Mouse (Mus musculus) hematopoietic multipotent progenitor cell, adult 10-12 weeks (in vitro differentiated cells): ENCODE measurements around the gene Rpusd1. TPM values are rescaled to one million over a fixed set of nuclear protein-coding genes. Genes with fewer than 3 reads are reported as not detected.

Experiments
- polyA plus RNA-seq: library from polyadenylated mRNA; stranded (reverse); fragments of >175 nt; gene quantifications from 2 replicates; pipeline ENCODE4 v1.2.3, GENCODE M21; 2012; ENCODE audit warnings: low replicate concordance

Rpusd1 gene
- 26.6 and 48.2 TPM in 2 replicates for polyA plus RNA-seq

DNA sequence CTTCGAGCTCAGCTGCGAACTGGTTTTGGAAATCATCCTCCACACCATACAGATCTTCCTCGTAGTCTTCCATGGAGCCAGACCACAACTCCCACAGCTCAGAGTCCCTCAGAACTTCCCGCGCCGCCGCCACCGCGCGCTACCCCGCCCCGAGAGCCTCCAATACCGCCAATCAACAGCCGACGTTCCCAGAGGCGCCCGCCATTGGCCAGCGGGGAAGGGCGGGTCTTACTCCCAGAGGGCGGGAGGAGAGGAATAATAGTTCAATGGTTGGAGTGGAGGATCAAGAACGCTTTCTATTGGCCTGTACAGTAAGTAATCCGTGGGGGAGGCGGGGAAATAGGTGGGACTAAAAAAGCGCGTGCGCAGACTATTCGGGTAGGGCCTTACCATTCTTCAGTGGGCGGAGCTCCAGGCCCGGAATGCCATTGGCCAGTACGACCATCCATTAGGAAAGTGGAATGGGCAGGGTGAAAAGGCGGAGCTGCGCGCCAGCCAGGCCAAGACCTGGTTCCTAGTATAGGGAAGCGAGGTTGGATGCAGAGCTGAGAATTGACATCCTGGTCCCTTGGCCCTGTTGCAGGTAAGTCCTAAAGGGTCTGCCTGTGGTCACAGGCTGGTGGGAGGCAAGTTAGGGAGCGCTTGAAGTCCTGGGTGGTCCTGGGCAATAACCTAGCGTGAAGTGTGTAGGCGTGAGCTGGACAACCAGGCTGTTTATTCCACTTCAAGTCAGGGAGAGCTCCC lies at the start of gene Rpusd1, which contains the start of gene Chtf18:
Gene Rpusd1 (plus strand): TSS at position 406 of the 744 bp plus-strand sequence.
Gene Chtf18 (minus strand): TSS at position 155 of the 744 bp plus-strand sequence.

DNA sequence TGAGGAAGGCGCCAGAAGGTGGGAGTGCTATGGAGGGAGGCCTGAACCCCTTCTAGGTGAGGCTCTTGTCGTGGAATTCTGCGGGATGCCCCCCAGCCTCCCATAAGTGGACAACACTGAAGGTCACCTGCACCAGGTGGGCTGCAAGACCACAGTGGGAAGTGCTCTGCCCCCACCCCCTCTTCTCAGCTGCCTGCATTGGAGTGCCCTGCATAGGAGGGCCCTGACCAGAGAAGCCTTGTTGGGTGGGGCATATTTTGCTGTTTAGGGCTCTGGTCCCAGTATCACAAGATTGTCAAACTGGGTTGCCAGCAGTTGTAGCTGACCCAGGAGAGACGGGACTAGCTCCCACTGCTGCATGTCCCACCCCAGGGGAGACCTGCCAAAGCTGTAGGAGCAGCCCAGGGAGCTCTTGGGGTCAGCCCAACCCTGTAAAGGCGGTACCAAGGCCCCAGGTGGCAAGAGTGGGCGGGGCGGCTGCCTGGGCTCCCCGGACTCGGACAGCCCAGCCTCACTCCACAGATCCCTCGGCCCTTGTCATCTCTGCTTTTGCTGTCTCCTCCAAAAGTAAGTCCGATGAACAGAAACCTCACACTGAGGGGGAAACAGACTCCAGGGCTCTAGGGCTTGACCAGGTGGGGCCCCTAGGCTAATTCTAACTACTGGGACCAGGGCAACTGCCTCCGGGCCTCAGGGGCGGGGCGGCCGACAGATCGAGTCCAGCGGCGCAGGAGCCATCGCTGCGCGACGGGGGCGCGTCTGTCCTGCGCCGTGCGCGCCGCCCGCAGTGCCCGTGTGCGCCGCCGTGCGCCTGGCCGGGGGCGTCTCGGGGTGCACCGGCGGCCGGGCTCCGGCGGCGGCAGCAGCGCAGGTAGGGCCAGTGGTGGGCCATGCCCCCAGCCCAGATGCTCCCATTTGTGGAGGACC lies 10.5 kb upstream of the Rpusd1 start, which contains the start of gene Gng13:
Gene Gng13 (plus strand): TSS at position 461 of the 927 bp plus-strand sequence.

DNA sequence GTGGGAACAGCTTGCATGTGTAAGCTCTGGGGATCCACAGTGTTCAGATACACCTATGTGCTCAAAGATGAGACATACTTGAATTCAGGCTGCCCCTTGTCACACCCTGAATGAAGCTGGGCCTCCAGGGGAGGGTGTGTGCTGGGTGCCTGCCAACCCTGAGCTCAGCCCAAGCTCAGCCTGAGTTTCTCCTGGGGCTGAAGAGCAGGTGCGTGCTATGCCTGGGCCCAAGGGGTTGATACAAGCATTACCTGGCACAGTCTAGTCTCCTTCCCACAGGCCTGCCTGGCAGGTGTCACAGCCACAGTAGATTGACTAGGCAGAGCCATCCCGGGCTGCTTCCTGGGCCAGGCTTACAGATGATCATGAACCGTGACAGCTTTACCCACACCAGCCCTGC lies 8.3 kb downstream of the Rpusd1 start, which contains the start of gene Mslnl:
Gene Mslnl (plus strand): TSS at position 298 of the 400 bp plus-strand sequence.

DNA sequence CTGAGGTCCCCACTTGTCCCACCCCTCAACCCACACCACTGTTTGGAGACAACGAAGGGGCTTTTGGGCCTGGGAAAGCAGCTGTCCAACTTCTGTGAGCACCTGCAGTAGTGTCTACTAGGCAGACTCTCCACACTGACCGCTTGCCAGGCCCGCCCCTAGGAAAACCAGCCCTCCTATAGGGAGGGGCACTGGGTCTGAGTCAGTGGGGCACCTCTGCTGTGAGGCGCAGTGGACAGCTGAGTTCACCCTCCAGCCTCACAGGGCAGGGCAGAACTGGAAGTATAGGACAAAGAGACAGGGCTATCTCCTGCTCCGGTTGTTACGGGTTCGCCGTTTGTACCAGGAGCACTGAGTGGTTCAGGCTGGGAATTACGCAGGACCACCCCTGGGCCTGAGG lies 26.8 kb downstream of the Rpusd1 start, which contains the start of gene Msln:
Gene Msln (minus strand): TSS at position 138 of the 400 bp plus-strand sequence.

DNA sequence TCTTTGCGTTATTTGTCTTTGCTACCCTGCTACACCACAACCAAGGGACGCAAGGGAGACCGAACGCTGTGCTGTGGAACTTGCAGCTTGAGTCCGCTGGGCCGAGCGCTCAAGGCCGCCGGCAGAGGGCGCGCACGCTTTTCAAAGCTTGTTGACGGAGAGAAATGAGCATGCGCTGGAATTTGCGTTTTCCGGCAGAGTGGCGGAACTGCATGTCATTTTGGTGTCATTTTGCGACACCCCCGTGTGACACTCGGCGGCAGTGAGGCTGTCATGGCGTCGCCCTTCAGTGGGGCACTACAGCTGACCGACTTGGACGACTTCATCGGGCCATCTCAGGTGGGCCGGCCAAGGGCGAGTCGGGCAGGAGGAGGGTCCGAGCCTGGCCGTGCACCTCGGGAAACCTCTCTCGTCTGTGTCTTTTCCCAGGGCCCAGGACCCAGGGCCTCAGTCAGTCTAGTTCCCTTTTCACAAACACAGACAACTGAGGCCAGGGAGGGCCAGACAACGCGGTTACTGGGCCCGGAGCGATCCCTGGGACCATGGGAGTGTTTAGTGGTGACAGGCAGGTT lies 46.2 kb downstream of the Rpusd1 start, which contains the start of gene Narfl:
Gene Narfl (plus strand): TSS at position 228 of the 572 bp plus-strand sequence.

Other genes with a start within 250 kb of the Rpusd1 start
- 0.12 TPM in 1 of 2 replicates, not detected in the other for gene Sstr5, start 230.4 kb upstream of the Rpusd1 start, polyA plus RNA-seq
- 0.10 and 0.16 TPM in 2 replicates for gene Sox8, start 157.0 kb upstream of the Rpusd1 start, polyA plus RNA-seq
- 18.7 and 20.7 TPM in 2 replicates for gene Lmf1, start 148.6 kb upstream of the Rpusd1 start, polyA plus RNA-seq
- not detected in 2 replicates for gene Gng13, start 10.5 kb upstream of the Rpusd1 start, polyA plus RNA-seq
- gene Chtf18, start 251 bp upstream of the Rpusd1 start, polyA plus RNA-seq = 13.6 and 24.2 TPM in 2 replicates
- gene Mslnl, start 8.4 kb downstream of the Rpusd1 start, polyA plus RNA-seq = not detected in 2 replicates
- 0.06 TPM in 1 of 2 replicates, not detected in the other for gene Msln, start 26.7 kb downstream of the Rpusd1 start, polyA plus RNA-seq
- gene Narfl, start 46.1 kb downstream of the Rpusd1 start, polyA plus RNA-seq = 16.2 and 23.3 TPM in 2 replicates
- gene Haghl, start 58.0 kb downstream of the Rpusd1 start, polyA plus RNA-seq = 34.3 and 35.1 TPM in 2 replicates
- not detected in 2 replicates for gene Ccdc78, start 58.9 kb downstream of the Rpusd1 start, polyA plus RNA-seq
- 23.5 and 44.0 TPM in 2 replicates for gene Fam173a, start 65.2 kb downstream of the Rpusd1 start, polyA plus RNA-seq
- gene AC134908.4, start 68.0 kb downstream of the Rpusd1 start, polyA plus RNA-seq = not detected in 2 replicates
- 51.5 and 71.8 TPM in 2 replicates for gene Metrn, start 69.5 kb downstream of the Rpusd1 start, polyA plus RNA-seq
- gene Fbxl16, start 81.4 kb downstream of the Rpusd1 start, polyA plus RNA-seq = 0.73 and 0.79 TPM in 2 replicates
- gene Wdr24, start 96.0 kb downstream of the Rpusd1 start, polyA plus RNA-seq = 3.5 and 10.2 TPM in 2 replicates
- 7.2 and 7.4 TPM in 2 replicates for gene Jmjd8, start 101.2 kb downstream of the Rpusd1 start, polyA plus RNA-seq
- gene Stub1, start 105.7 kb downstream of the Rpusd1 start, polyA plus RNA-seq = 69.3 and 104 TPM in 2 replicates
- 2.5 and 3.8 TPM in 2 replicates for gene Rhbdl1, start 109.6 kb downstream of the Rpusd1 start, polyA plus RNA-seq
- gene Gm20683, start 114.1 kb downstream of the Rpusd1 start, polyA plus RNA-seq = 10.5 and 16.1 TPM in 2 replicates
- 159 and 168 TPM in 2 replicates for gene Rhot2, start 117.2 kb downstream of the Rpusd1 start, polyA plus RNA-seq
- gene Wdr90, start 133.8 kb downstream of the Rpusd1 start, polyA plus RNA-seq = 8.8 and 9.7 TPM in 2 replicates
- gene Mcrip2, start 141.1 kb downstream of the Rpusd1 start, polyA plus RNA-seq = 23.1 and 35.5 TPM in 2 replicates
- gene Mettl26, start 147.4 kb downstream of the Rpusd1 start, polyA plus RNA-seq = 39.0 and 56.9 TPM in 2 replicates
- 0.97 and 2.3 TPM in 2 replicates for gene Wfikkn1, start 153.2 kb downstream of the Rpusd1 start, polyA plus RNA-seq
- 16.9 and 27.8 TPM in 2 replicates for gene Rab40c, start 192.1 kb downstream of the Rpusd1 start, polyA plus RNA-seq
- gene Pigq, start 217.3 kb downstream of the Rpusd1 start, polyA plus RNA-seq = 98.3 and 349 TPM in 2 replicates
- gene Nhlrc4, start 217.3 kb downstream of the Rpusd1 start, polyA plus RNA-seq = 5.3 TPM in 1 of 2 replicates, not detected in the other
- 0.05 TPM in 1 of 2 replicates, not detected in the other for gene A930017K11Rik, start 224.9 kb downstream of the Rpusd1 start, polyA plus RNA-seq